Mouse (Mus musculus) bone marrow, adult 2 months (tissue): ENCODE data around the gene Chek1. TPM values are rescaled to one million over a fixed set of nuclear protein-coding genes. Genes with fewer than 3 reads are reported as not detected.

Experiments used
- H3K27ac ChIP-seq: fragments of 200-500 bp; 2 replicates; pipeline ENCODE4 v1.5.1; 2012; ENCODE audit warnings: low read depth, mild to moderate bottlenecking, control low read depth, inconsistent platforms, low read length; ENCODE audit not compliant: control insufficient read depth, poor library complexity, insufficient read depth
- H3K4me1 ChIP-seq: fragments of 200-500 bp; 2 replicates; pipeline ENCODE4 v1.6.1; 2011; ENCODE audit warnings: low read length; ENCODE audit not compliant: control insufficient read depth, insufficient read depth
- H3K4me3 ChIP-seq: fragments of 200-500 bp; replicated peaks from 2 replicates; pipeline ENCODE3; 2011; ENCODE audit warnings: mild to moderate bottlenecking, low read depth, low read length, control low read depth; ENCODE audit not compliant: control insufficient read depth
- CTCF ChIP-seq: fragments of 200-500 bp; IDR thresholded peaks from 2 replicates; pipeline ENCODE4 v1.5.1; 2011; ENCODE audit warnings: low read length, control low read depth; ENCODE audit not compliant: control insufficient read depth, insufficient read depth
- POLR2A ChIP-seq: fragments of 200-500 bp; IDR thresholded peaks from 2 replicates; pipeline ENCODE4 v1.6.1; 2011; ENCODE audit warnings: low read depth, mild to moderate bottlenecking, control low read depth, low read length, borderline replicate concordance; ENCODE audit not compliant: control insufficient read depth
- WGBS: fragments of 180-500 bp; shearing (Covaris S2); methylation state at CpG from one replicate; pipeline ENCODE4 v1.1.7; 2018; 5-methylcytosine and 5-hydroxymethylcytosine counted together
- polyA plus RNA-seq: library from polyadenylated mRNA; stranded (reverse); fragments of >200 nt; gene quantifications from 2 replicates; pipeline ENCODE4 v1.2.4, GENCODE M21; 2011; ENCODE audit warnings: low replicate concordance; ENCODE audit not compliant: missing spikeins, insufficient read depth, insufficient read length

Gene Chek1
- 19.0 and 43.8 TPM in 2 replicates for polyA plus RNA-seq

DNA sequence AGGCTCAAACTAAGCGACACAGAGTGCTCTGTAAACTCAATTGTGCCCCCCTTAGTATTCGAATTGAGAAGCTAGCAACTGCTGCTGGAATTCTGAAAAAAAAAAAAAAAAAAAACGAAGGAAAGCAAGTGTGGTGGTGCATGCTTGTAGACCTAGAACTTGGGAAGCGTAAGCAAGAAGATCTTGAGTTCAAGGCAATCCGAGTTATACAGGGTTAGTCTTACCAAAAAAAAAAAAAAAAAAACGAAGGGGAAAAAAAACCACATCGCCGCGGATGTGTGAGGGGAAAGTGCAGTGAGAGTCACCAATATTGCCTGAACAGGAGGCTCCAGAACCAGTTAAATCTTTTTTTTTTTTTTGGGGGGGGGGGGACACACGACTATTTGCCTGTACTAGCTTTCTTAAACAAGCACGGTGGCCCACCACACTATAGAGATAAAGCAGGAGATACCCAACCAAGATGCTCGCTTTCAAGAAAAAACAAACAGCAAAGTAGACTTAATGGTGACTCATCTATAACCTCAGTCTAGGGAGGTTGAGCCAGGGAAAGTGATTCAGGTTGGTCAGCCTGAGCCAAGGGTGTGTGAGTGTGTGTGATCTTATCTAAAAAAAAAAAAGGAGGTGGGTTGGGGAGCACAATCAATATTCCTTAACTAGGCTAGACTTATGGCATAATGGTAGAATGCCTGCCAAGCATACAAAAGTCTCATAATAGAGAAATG is at the start of gene Chek1:
Gene Chek1, minus strand, starts transcription at position 32 of the 722 bp plus-strand sequence.
- Histone ChIP-seq H3K4me1 (no peaks in the 10 kb centered on the region), H3K4me3 (peak within 1 kb of the TSS; percentile 93), H3K27ac (peak within 1 kb of the TSS; percentile 52)
- TF ChIP-seq POLR2A: no peak
- no peak for TF ChIP-seq CTCF
- under 1% methylated on average over 12 of the region's 12 CpGs for WGBS

DNA sequence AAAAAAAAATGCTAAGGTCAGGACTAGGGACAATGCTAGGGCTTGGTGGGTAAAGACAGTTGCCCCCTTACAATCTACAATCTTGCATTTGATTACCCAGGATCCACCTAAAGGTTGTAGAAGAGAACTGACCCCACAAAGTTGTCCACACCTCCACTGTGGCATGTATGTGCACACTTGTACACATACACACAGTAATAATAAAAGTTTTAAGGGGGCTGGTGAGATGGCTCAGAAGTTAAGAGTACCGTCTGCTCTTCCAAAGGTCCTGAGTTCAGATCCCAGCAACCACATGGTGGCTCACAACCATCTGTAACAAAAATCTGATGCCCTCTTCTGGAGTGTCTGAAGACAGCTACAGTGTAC is 42.2 kb upstream of the Chek1 start:
- H3K27ac ChIP-seq: no peak overlapping the region
- 75% methylated on average over 1 of the region's 1 CpGs for WGBS
- H3K4me3 ChIP-seq: no peak overlapping the region
- no peaks in the 10 kb centered on the region for H3K4me1 ChIP-seq
- TF ChIP-seq POLR2A: no peak
- no peak for TF ChIP-seq CTCF

DNA sequence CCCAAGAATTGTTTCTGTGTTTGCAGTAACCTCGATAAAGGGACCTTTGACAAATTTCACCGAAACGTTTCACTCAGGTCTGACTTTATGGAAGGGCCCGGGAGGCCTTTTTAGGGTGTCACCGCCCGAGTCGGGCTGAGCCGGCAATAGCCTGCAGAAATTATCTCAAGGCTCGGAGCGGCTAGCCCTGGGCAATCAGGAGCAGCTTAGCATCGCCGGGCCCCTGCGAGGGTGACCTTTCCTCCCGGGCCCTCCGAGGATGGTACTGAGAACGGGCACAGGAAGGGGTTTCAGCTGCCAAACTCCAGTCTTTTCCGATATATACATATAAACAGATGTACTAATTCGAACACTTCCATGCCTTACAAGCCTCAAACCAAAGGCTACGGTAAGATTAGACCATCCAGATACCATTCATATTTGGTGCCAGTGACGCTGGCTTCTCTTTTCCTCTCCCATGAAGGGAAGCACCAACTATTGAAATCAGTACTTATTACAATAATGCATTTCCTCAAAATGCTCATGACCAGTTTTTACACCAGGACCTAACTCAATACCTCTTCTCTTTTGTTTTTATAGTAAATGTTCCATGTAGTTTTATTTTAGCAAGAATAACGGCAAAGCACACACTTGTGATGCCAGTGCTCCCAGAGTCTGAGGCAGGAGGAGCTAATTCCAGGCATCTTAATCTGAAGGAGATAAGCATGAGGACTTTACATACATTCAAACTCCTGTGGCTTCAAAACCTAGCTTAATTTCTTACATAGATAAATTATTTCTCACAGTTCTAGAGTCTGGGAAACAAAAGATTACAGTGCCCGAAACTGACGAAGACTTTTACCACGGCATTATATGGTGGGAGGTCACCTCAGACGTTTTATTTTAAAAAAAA is 41.5 kb upstream of the Chek1 start:
- TF ChIP-seq POLR2A (no peak), CTCF (no peak)
- Histone ChIP-seq H3K4me3 (peak overlapping the region; percentile 73), H3K27ac (peak overlapping the region; percentile 94), H3K4me1 (no peaks in the 10 kb centered on the region)
- 8% methylated on average over 25 of the region's 25 CpGs for WGBS

DNA sequence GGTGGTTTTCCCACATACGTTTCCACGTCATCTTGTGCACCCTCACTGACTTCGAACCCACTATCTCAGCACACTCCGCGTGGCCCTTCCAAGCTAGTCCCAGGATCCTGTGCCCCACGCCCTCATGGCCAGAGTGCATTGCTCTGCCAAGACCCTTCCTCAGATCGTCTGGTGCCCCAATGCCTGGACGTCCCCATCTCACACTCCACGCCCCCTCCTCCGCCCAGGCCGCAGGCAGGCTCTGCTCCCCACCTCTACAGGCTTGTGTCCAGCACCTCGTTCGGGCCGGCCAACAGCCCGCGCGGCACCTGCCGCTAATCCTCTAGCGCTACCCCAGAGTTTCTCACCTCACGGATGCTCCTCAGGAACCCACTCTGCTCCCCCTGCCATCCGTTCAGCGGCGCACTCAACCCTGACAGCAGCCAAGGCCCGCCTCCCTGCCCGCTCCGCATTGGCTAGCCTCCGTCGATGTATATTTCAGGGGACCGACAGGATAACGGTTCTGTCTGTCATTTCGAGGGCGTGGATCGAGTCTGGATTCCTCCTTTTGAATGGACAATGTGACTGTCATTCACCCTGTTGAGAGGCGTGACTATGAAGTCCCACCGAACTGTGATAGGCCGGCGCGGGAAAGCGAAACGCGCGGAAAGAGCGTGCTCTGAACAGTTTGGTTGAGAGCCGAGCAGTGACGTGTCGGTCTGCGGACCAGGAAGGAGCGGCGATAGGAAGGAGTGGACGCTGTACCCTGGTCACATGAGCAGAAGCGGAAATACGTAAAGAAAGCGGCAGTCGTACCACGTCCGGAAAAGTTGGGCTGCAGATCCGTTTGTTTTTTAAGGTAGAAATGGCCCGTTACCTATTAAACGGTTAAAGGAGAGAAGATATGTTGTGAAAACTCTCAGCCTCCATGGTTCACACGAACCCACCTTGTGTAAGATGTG is 40.6 kb upstream of the Chek1 start, which contains the start of gene Stt3a:
Gene Stt3a, minus strand, starts transcription at position 477 of the 941 bp plus-strand sequence.
- under 1% methylated on average over 60 of the region's 60 CpGs for WGBS
- peak within 1 kb of the TSS; percentile 94 for H3K27ac ChIP-seq
- no peak for TF ChIP-seq CTCF
- peak; percentile 70; the same call in 1 of the 2 replicates for TF ChIP-seq POLR2A
- H3K4me1 ChIP-seq: no peaks in the 10 kb centered on the region
- peak within 1 kb of the TSS; percentile 91 for H3K4me3 ChIP-seq

DNA sequence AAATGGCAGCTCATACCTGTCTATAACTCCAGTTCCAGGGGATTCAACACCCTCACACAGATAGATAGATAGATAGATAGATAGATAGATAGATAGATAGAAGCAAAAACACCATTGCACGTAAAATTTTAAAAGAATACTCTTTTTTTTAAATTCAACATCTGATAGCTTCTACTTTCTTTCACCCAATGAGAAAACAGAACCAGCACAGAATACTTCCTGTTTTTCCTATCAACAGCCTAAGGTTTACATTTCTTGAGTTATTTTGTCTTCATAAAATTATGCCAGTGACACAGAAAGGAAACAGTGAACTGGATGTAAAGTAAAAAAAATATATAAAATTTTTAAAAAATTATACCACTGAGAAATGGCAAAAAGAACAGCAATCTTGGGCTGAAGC is 37.5 kb upstream of the Chek1 start:
- no peak overlapping the region for H3K27ac ChIP-seq
- no peak overlapping the region for H3K4me3 ChIP-seq
- 71% methylated on average over 1 of the region's 1 CpGs for WGBS
- H3K4me1 ChIP-seq: no peaks in the 10 kb centered on the region
- TF ChIP-seq CTCF: no peak
- no peak for TF ChIP-seq POLR2A

DNA sequence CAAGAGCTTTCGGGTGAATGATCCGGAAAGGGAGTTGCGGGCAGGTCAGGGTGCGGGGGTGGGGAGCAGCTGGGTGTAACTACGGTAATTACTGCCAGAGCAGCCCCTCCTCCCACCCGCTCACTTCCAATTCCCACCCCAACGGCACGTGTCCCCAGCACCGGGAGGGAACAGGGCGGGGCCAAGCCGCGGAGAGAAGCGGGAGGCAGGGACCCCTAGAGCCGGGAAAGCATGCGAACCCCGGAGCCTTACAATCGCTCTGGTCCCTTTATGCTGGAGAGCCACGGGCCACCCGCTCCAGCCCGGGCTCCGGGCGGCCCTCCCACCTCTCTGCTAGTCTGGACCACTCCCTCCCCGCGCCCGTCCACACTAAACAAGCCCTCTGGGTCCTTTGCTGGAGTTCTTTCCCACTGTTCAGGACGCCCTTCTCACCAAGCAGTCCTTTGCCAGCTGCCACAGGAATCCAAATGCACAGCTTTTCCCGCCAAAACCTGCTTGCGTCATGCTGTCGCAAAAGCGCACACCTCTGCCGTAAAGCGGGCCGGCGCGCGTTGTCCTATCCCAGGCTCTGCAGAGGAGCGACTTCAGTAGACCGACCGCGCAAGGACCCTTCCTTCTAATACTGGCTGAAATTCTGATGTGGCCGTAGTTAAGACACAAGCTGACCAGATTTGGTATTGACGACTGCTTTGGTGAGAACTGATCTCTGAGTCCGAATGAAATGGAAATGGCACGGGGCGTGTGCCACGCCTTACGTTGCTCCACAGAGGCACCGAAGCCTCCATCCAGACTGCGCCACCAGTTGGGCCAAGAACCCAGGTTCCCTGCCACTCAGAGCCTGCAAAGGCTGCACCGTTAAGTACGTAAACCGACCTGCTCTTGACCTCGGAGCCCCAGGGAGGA is 483 bp downstream of the Chek1 start:
- WGBS: under 1% methylated on average over 53 of the region's 53 CpGs
- Histone ChIP-seq H3K27ac (peak overlapping the region; percentile 52), H3K4me1 (no peaks in the 10 kb centered on the region), H3K4me3 (peak overlapping the region; percentile 93)
- peak; percentile 45; the same call in 1 of the 2 replicates for TF ChIP-seq POLR2A
- no peak for TF ChIP-seq CTCF

DNA sequence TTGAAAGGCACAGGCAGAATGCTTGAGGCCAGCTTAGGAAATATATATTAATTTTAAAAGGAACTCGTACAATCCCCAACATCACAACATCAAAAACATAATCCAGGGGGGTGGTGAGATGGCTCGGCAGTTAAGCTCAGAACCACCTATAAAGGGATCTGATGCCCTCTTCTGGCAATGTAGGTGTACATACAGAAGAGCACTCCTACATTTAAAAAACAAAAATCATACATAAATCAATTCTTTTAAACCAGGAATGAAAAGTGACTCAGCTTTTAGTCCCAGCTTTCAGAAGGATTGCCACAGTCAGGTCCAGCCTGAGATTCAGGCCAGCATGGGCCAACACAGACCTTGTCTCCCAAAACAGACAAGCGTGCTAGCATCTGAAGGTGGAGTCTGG is 10.2 kb downstream of the Chek1 start:
- no peak overlapping the region for H3K27ac ChIP-seq
- no peak overlapping the region for H3K4me3 ChIP-seq
- WGBS: 66% methylated on average over 3 of the region's 3 CpGs
- no peaks in the 10 kb centered on the region for H3K4me1 ChIP-seq
- no peak for TF ChIP-seq POLR2A
- no peak for TF ChIP-seq CTCF
